Mouse (Mus musculus) heart, embryonic 14.5 days (tissue): ENCODE results near the gene Phactr3. TPM values are rescaled to one million over a fixed set of nuclear protein-coding genes. Genes with fewer than 3 reads are reported as not detected.

Experiments
- ATAC-seq: fragments of 200-750 bp; cut with Nextera tagmentation; 2 replicates; pipeline ENCODE4 v1.8.0; 2017; ENCODE audit warnings: low read depth, moderate TSS enrichment; ENCODE audit not compliant: insufficient number of reproducible peaks, insufficient read depth, low FRiP score
- H3K27ac ChIP-seq, 2 experiments: fragments of 200-500 bp in 1 of 2; fragments of 300-500 bp in 1 of 2; sonication (generic) in 1 of 2; replicated peaks in 1 of 2; 2 replicates each; pipeline ENCODE4 v1.5.1; 2012 to 2014; ENCODE audit warnings: low read depth in 2 of 2, low read length in 2 of 2, control low read depth in 1 of 2, mild to moderate bottlenecking in 1 of 2, mixed read lengths in 1 of 2; ENCODE audit not compliant: control insufficient read depth in 1 of 2, insufficient read depth in 1 of 2
- H3K27me3 ChIP-seq: fragments of 300-500 bp; sonication (generic); 2 replicates; pipeline ENCODE4 v1.6.1; 2014; ENCODE audit warnings: mild to moderate bottlenecking, low read length, control low read depth; ENCODE audit not compliant: control insufficient read depth, insufficient read depth
- H3K36me3 ChIP-seq: fragments of 300-500 bp; sonication (generic); 2 replicates; pipeline ENCODE4 v1.6.1; 2014; ENCODE audit warnings: mild to moderate bottlenecking, control low read depth, low read length, mixed read lengths; ENCODE audit not compliant: control insufficient read depth, insufficient read depth
- H3K4me1 ChIP-seq, 2 experiments: fragments of 200-500 bp in 1 of 2; fragments of 300-500 bp in 1 of 2; sonication (generic) in 1 of 2; 2 replicates each; pipeline ENCODE4 v1.6.1; 2012 to 2014; ENCODE audit warnings: low read length in 2 of 2, control low read depth in 1 of 2, mixed read lengths in 1 of 2; ENCODE audit not compliant: control insufficient read depth in 2 of 2, insufficient read depth in 2 of 2
- H3K4me2 ChIP-seq: fragments of 300-500 bp; sonication (generic); 2 replicates; pipeline ENCODE4 v1.6.1; 2014; ENCODE audit warnings: mild to moderate bottlenecking, low read length
- H3K4me3 ChIP-seq, 2 experiments: fragments of 200-500 bp in 1 of 2; fragments of 300-500 bp in 1 of 2; sonication (generic) in 1 of 2; 2 replicates each; pipeline ENCODE4 v1.5.1; 2012 to 2014; ENCODE audit warnings: low read length in 2 of 2, mild to moderate bottlenecking in 2 of 2, control low read depth in 1 of 2, low read depth in 1 of 2, moderate library complexity in 1 of 2; ENCODE audit not compliant: control insufficient read depth in 1 of 2, insufficient read depth in 1 of 2
- H3K9ac ChIP-seq: fragments of 300-500 bp; sonication (generic); 2 replicates; pipeline ENCODE4 v1.6.1; 2014; ENCODE audit warnings: mild to moderate bottlenecking, low read length
- H3K9me3 ChIP-seq: fragments of 300-500 bp; sonication (generic); 2 replicates; pipeline ENCODE4 v1.6.1; 2016; ENCODE audit warnings: low read length, control low read depth; ENCODE audit not compliant: control insufficient read depth
- WGBS: fragments of 180-500 bp; shearing (Covaris S2); extraction: QIAGEN DNeasy Blood & Tissue Kit; methylation state at CpG from one replicate; pipeline ENCODE4 v1.1.7; 2014; 5-methylcytosine and 5-hydroxymethylcytosine counted together
- polyA plus RNA-seq: library from polyadenylated mRNA; unstranded; fragments of >200 nt; fragmentation: Nextera tagmentation; extraction: Ambion mirVana; gene quantifications from 2 replicates; pipeline ENCODE4 v1.2.1, GENCODE M21; 2014

The Phactr3 gene
- polyA plus RNA-seq, 1 experiment from 2014 or later = 11.1 TPM

GRCm38 (mm10) chr2:178197542-178197941 lies 78.8 kb downstream of the Phactr3 start:
- Histone ChIP-seq H3K27ac (no peak overlapping the region), H3K9me3 (no peaks in the 10 kb centered on the region), H3K36me3 (no peaks in the 10 kb centered on the region), H3K4me2 (no peak overlapping the region), H3K4me3 (no peak overlapping the region), H3K27me3 (no peaks in the 10 kb centered on the region), H3K4me1 (peaks cover 6 to 13% of the 10 kb centered on the region in 2 experiments; a peak in 3 of 4 replicates), H3K9ac (no peak overlapping the region)
- ATAC-seq = no peak
- WGBS = 66% methylated on average over 1 of the region's 1 CpGs

GRCm38 (mm10) chr2:178204455-178204854 lies 85.7 kb downstream of the Phactr3 start:
- ATAC-seq = no peak
- H3K4me1 ChIP-seq = peaks cover 10 to 14% of the 10 kb centered on the region in 2 experiments
- no peak overlapping the region for H3K9ac ChIP-seq
- H3K27me3 ChIP-seq = no peaks in the 10 kb centered on the region
- H3K27ac ChIP-seq = no peak overlapping the region
- H3K4me3 ChIP-seq = no peak overlapping the region
- H3K9me3 ChIP-seq = no peaks in the 10 kb centered on the region
- H3K4me2 ChIP-seq = no peak overlapping the region
- WGBS = 58% methylated on average over 10 of the region's 10 CpGs
- no peaks in the 10 kb centered on the region for H3K36me3 ChIP-seq

- Histone ChIP-seq H3K4me3 (no peak overlapping the region), H3K4me1 (peaks cover 11 to 14% of the 10 kb centered on the region in 2 experiments), H3K4me2 (no peak overlapping the region), H3K9ac (no peak overlapping the region), H3K27me3 (no peaks in the 10 kb centered on the region), H3K9me3 (no peaks in the 10 kb centered on the region), H3K27ac (peak overlapping the region; percentile 57 to 74), H3K36me3 (no peaks in the 10 kb centered on the region)
- WGBS = 25% methylated on average over 5 of the region's 5 CpGs
- ATAC-seq = peak; percentile 60; the same call in 1 of the 2 replicates
These were observed 89.4 kb downstream of the Phactr3 start for GRCm38 (mm10) chr2:178208186-178208600.

- peaks cover under 1 to 2% of the 10 kb centered on the region in 2 experiments; a peak in 2 of 4 replicates for H3K4me1 ChIP-seq
- no peaks in the 10 kb centered on the region for H3K9me3 ChIP-seq
- H3K27ac ChIP-seq = no peak overlapping the region
- 78% methylated on average over 2 of the region's 2 CpGs for WGBS
- H3K4me3 ChIP-seq = no peak overlapping the region
- H3K4me2 ChIP-seq = no peak overlapping the region
- no peak for ATAC-seq
- no peaks in the 10 kb centered on the region for H3K36me3 ChIP-seq
- H3K9ac ChIP-seq = no peak overlapping the region
- H3K27me3 ChIP-seq = no peaks in the 10 kb centered on the region
These were observed 95.1 kb downstream of the Phactr3 start for GRCm38 (mm10) chr2:178213826-178214225.

- Histone ChIP-seq H3K9ac (no peak overlapping the region), H3K9me3 (no peaks in the 10 kb centered on the region), H3K4me1 (peaks cover under 1 to 5% of the 10 kb centered on the region in 2 experiments; a peak in 2 of 4 replicates), H3K27ac (no peak overlapping the region), H3K36me3 (no peaks in the 10 kb centered on the region), H3K4me2 (no peak overlapping the region), H3K27me3 (no peaks in the 10 kb centered on the region), H3K4me3 (no peak overlapping the region)
- 85% methylated on average over 1 of the region's 1 CpGs for WGBS
- ATAC-seq = no peak
These were observed 95.8 kb downstream of the Phactr3 start for GRCm38 (mm10) chr2:178214531-178214930.

GRCm38 (mm10) chr2:178218461-178218860 lies 99.7 kb downstream of the Phactr3 start:
- no peak overlapping the region for H3K9ac ChIP-seq
- no peaks in the 10 kb centered on the region for H3K9me3 ChIP-seq
- no peak overlapping the region for H3K27ac ChIP-seq
- H3K4me1 ChIP-seq = peaks cover 4 to 11% of the 10 kb centered on the region in 2 experiments
- no peak overlapping the region for H3K4me2 ChIP-seq
- ATAC-seq = no peak
- no peaks in the 10 kb centered on the region for H3K36me3 ChIP-seq
- H3K4me3 ChIP-seq = no peak overlapping the region
- WGBS = 51% methylated on average over 4 of the region's 4 CpGs
- no peaks in the 10 kb centered on the region for H3K27me3 ChIP-seq

- peak overlapping the region; percentile 10 to 14; a peak in 1 of 4 replicates for H3K27ac ChIP-seq
- no peaks in the 10 kb centered on the region for H3K36me3 ChIP-seq
- WGBS = 23% methylated on average over 5 of the region's 5 CpGs
- no peaks in the 10 kb centered on the region for H3K27me3 ChIP-seq
- no peaks in the 10 kb centered on the region for H3K9me3 ChIP-seq
- ATAC-seq = 0 out of 2 replicates have a peak, but pooled peaks have one; percentile 35
- no peak overlapping the region for H3K4me3 ChIP-seq
- peaks cover 4 to 11% of the 10 kb centered on the region in 2 experiments for H3K4me1 ChIP-seq
- no peak overlapping the region for H3K9ac ChIP-seq
- no peak overlapping the region for H3K4me2 ChIP-seq
These were observed 100.8 kb downstream of the Phactr3 start for GRCm38 (mm10) chr2:178219454-178220147.
